Mouse (Mus musculus) left cerebral cortex, adult 6 months (tissue): ENCODE results near the gene Ssr4. TPM values are rescaled to one million over a fixed set of nuclear protein-coding genes. Genes with fewer than 3 reads are reported as not detected.

ENCODE experiments used
- long read RNA-seq, 2 experiments: library from polyadenylated mRNA; unstranded; transcript quantifications; one replicate each; pipeline ENCODE4 v2.0.0; 2019 to 2020
- polyA plus RNA-seq: library from polyadenylated mRNA; unstranded; fragments of <200 nt; fragmentation: Nextera tagmentation; gene quantifications from 2 replicates; pipeline ENCODE4 v1.2.3, GENCODE M21; 2021

The Ssr4 gene
- polyA plus RNA-seq, result 195 and 196 TPM in 2 replicates
- long read RNA-seq, experiment 1, transcript Ssr4-201 (6 exons, 765 nt), result minor isoform, 11 of 58 reads
- long read RNA-seq, experiment 1, transcript Ssr4-208 (6 exons, 800 nt), result major isoform, 31 of 58 reads
- long read RNA-seq, experiment 1, partial matches to known transcripts, result 8 of 58 reads
- long read RNA-seq, experiment 1, other reads (novel, unspliced or antisense), result 4 of 58 reads
- long read RNA-seq, experiment 2, transcript Ssr4-201 (6 exons, 765 nt), result minor isoform, 31 of 117 reads
- long read RNA-seq, experiment 2, transcript Ssr4-208 (6 exons, 800 nt), result major isoform, 78 of 117 reads
- long read RNA-seq, experiment 2, partial matches to known transcripts, result 2 of 117 reads
- long read RNA-seq, experiment 2, other reads (novel, unspliced or antisense), result 6 of 117 reads

GRCm38 (mm10) chrX:73786364-73787224, at the start of gene Ssr4, which contains the start of gene Idh3g:
Gene Ssr4, plus strand, starts transcription at chrX:73787028.
Gene Idh3g, minus strand, starts transcription at chrX:73786897.

GRCm38 (mm10) chrX:73756334-73757140, 30.3 kb upstream of the Ssr4 start, which contains the start of gene Plxnb3:
Gene Plxnb3, plus strand, starts transcription at chrX:73757090.

GRCm38 (mm10) chrX:73774168-73774760, 12.6 kb upstream of the Ssr4 start, which contains the start of gene Srpk3:
Gene Srpk3, plus strand, starts transcription at chrX:73774405.

GRCm38 (mm10) chrX:73824185-73825151, 37.6 kb downstream of the Ssr4 start, which contains the start of gene Pdzd4:
Gene Pdzd4, minus strand, starts transcription at chrX:73824969.

Other genes starting within 250 kb of the Ssr4 start
- 0.13 and 0.20 TPM in 2 replicates for gene Dusp9, start 147.6 kb upstream of the Ssr4 start, polyA plus RNA-seq
- gene Pnck, start 126.9 kb upstream of the Ssr4 start, polyA plus RNA-seq, result 59.8 and 87.0 TPM in 2 replicates
- gene Slc6a8, start 113.9 kb upstream of the Ssr4 start, polyA plus RNA-seq, result 7.8 and 9.4 TPM in 2 replicates
- 145 and 151 TPM in 2 replicates for gene Bcap31, start 70.9 kb upstream of the Ssr4 start, polyA plus RNA-seq
- 1.4 and 2.9 TPM in 2 replicates for gene Abcd1, start 70.4 kb upstream of the Ssr4 start, polyA plus RNA-seq
- 2.9 and 3.2 TPM in 2 replicates for gene Plxnb3, start 29.9 kb upstream of the Ssr4 start, polyA plus RNA-seq
- gene Srpk3, start 12.6 kb upstream of the Ssr4 start, polyA plus RNA-seq, result 0.90 and 2.1 TPM in 2 replicates
- gene Idh3g, start 131 bp upstream of the Ssr4 start, polyA plus RNA-seq, result 205 and 248 TPM in 2 replicates
- gene Pdzd4, start 37.9 kb downstream of the Ssr4 start, polyA plus RNA-seq, result 1.2 and 1.4 TPM in 2 replicates
- not detected in 2 replicates for gene Avpr2, start 105.1 kb downstream of the Ssr4 start, polyA plus RNA-seq
- gene L1cam, start 109.1 kb downstream of the Ssr4 start, polyA plus RNA-seq, result 25.5 and 26.9 TPM in 2 replicates
- 0.65 and 0.74 TPM in 2 replicates for gene Arhgap4, start 134.8 kb downstream of the Ssr4 start, polyA plus RNA-seq
- 85.9 and 89.8 TPM in 2 replicates for gene Naa10, start 134.9 kb downstream of the Ssr4 start, polyA plus RNA-seq
- 7.5 and 9.0 TPM in 2 replicates for gene Renbp, start 143.8 kb downstream of the Ssr4 start, polyA plus RNA-seq
- gene Hcfc1, start 179.3 kb downstream of the Ssr4 start, polyA plus RNA-seq, result 14.6 and 15.4 TPM in 2 replicates
- gene Irak1, start 236.9 kb downstream of the Ssr4 start, polyA plus RNA-seq, result 6.6 and 7.2 TPM in 2 replicates